Mouse (Mus musculus) hindbrain, embryonic 10.5 days (tissue): ENCODE measurements around the gene Atg2a. TPM values are rescaled to one million over a fixed set of nuclear protein-coding genes. Genes with fewer than 3 reads are reported as not detected.

Experiments used
- DNase-seq: peaks from one replicate; pipeline ENCODE4 v3.0.0-alpha.2; 2017; ENCODE audit warnings: low spot score
- H3K27ac ChIP-seq: fragments of 300-500 bp; sonication (generic); 2 replicates; pipeline ENCODE4 v1.5.1; 2016; ENCODE audit warnings: mild to moderate bottlenecking, moderate library complexity
- H3K27me3 ChIP-seq: fragments of 300-500 bp; sonication (generic); 2 replicates; pipeline ENCODE4 v1.6.1; 2016; ENCODE audit warnings: mild to moderate bottlenecking; ENCODE audit not compliant: poor library complexity, insufficient read depth, severe bottlenecking
- H3K36me3 ChIP-seq: fragments of 300-500 bp; sonication (generic); 2 replicates; pipeline ENCODE4 v1.6.1; 2016; ENCODE audit warnings: mild to moderate bottlenecking, moderate library complexity
- H3K4me1 ChIP-seq: fragments of 300-500 bp; sonication (generic); replicated peaks from 2 replicates; pipeline ENCODE4 v1.6.1; 2016; ENCODE audit warnings: mild to moderate bottlenecking
- H3K4me3 ChIP-seq: fragments of 300-500 bp; sonication (generic); 2 replicates; pipeline ENCODE4 v1.5.1; 2016; ENCODE audit warnings: mild to moderate bottlenecking, moderate library complexity
- H3K9me3 ChIP-seq: fragments of 300-500 bp; sonication (generic); 2 replicates; pipeline ENCODE4 v1.6.1; 2016; ENCODE audit warnings: mild to moderate bottlenecking, moderate library complexity
- WGBS: fragments of 180-500 bp; shearing (Covaris S2); methylation state at CpG from one replicate; pipeline ENCODE4 v1.1.7; 2016; 5-methylcytosine and 5-hydroxymethylcytosine counted together
- polyA plus RNA-seq: library from polyadenylated mRNA; unstranded; fragments of >200 nt; fragmentation: Nextera tagmentation; extraction: Ambion mirVana; gene quantifications from 2 replicates; pipeline ENCODE4 v1.2.1, GENCODE M21; 2016

Gene Atg2a
- polyA plus RNA-seq, 1 experiment from 2014 or later: 14.9 TPM

GRCm38 (mm10) chr19:6272053-6272452, 30.6 kb downstream of the Atg2a start:
- no peak overlapping the region for H3K4me3 ChIP-seq
- H3K27me3 ChIP-seq: peaks cover 3% of the 10 kb centered on the region; the same call in 1 of the 2 replicates
- WGBS: 70% methylated on average over 7 of the region's 7 CpGs
- H3K27ac ChIP-seq: no peak overlapping the region
- DNase-seq: no peak
- no peaks in the 10 kb centered on the region for H3K36me3 ChIP-seq
- H3K4me1 ChIP-seq: peaks cover 29% of the 10 kb centered on the region
- no peaks in the 10 kb centered on the region for H3K9me3 ChIP-seq

- peaks cover 35% of the 10 kb centered on the region for H3K4me1 ChIP-seq
- WGBS: 90% methylated on average over 4 of the region's 4 CpGs
- H3K27me3 ChIP-seq: peaks cover 2% of the 10 kb centered on the region; the same call in 1 of the 2 replicates
- H3K4me3 ChIP-seq: no peak overlapping the region
- DNase-seq: no peak
- H3K27ac ChIP-seq: no peak overlapping the region
- no peaks in the 10 kb centered on the region for H3K36me3 ChIP-seq
- no peaks in the 10 kb centered on the region for H3K9me3 ChIP-seq
These were observed 31.3 kb downstream of the Atg2a start for GRCm38 (mm10) chr19:6272738-6273137.

GRCm38 (mm10) chr19:6273592-6273991, 32.1 kb downstream of the Atg2a start:
- no peak for DNase-seq
- peaks cover 40% of the 10 kb centered on the region for H3K4me1 ChIP-seq
- no peaks in the 10 kb centered on the region; the same call in 1 of the 2 replicates for H3K27me3 ChIP-seq
- no peak overlapping the region for H3K4me3 ChIP-seq
- no peaks in the 10 kb centered on the region for H3K9me3 ChIP-seq
- WGBS: 89% methylated on average over 4 of the region's 4 CpGs
- H3K27ac ChIP-seq: no peak overlapping the region
- no peaks in the 10 kb centered on the region for H3K36me3 ChIP-seq

- Histone ChIP-seq H3K4me1 (peaks cover 45% of the 10 kb centered on the region), H3K27ac (no peak overlapping the region), H3K4me3 (no peak overlapping the region), H3K27me3 (no peaks in the 10 kb centered on the region; the same call in 1 of the 2 replicates), H3K36me3 (peaks cover under 1% of the 10 kb centered on the region), H3K9me3 (no peaks in the 10 kb centered on the region)
- no peak for DNase-seq
- WGBS: 92% methylated on average over 13 of the region's 13 CpGs
These were observed 32.6 kb downstream of the Atg2a start for GRCm38 (mm10) chr19:6273998-6274608.

- H3K9me3 ChIP-seq: no peaks in the 10 kb centered on the region
- peak overlapping the region; percentile 92 for H3K27ac ChIP-seq
- 9% methylated on average over 15 of the region's 15 CpGs for WGBS
- no peak for DNase-seq
- H3K27me3 ChIP-seq: no peaks in the 10 kb centered on the region; the same call in 1 of the 2 replicates
- peak overlapping the region; percentile 94 for H3K4me3 ChIP-seq
- peaks cover 18% of the 10 kb centered on the region for H3K36me3 ChIP-seq
- H3K4me1 ChIP-seq: peaks cover 59% of the 10 kb centered on the region
These were observed 34.4 kb downstream of the Atg2a start for GRCm38 (mm10) chr19:6275740-6276389.

- H3K4me1 ChIP-seq: peaks cover 56% of the 10 kb centered on the region
- H3K4me3 ChIP-seq: peak within 1 kb of the TSS; percentile 94
These were observed 35.3 kb downstream of the Atg2a start, which contains the start of gene Ehd1 for GRCm38 (mm10) chr19:6276426-6277421. Ehd1 (plus strand) TSS chr19:6276725.

GRCm38 (mm10) chr19:6277661-6278438, 36.4 kb downstream of the Atg2a start:
- Histone ChIP-seq H3K36me3 (peaks cover 38% of the 10 kb centered on the region), H3K27me3 (no peaks in the 10 kb centered on the region), H3K4me1 (peaks cover 56% of the 10 kb centered on the region), H3K4me3 (peak overlapping the region; percentile 94), H3K27ac (peak overlapping the region; percentile 92), H3K9me3 (no peaks in the 10 kb centered on the region)
- peak; percentile 34 for DNase-seq
- WGBS: 5% methylated on average over 10 of the region's 10 CpGs

More at GRCm38 (mm10) chr19:6276426-6277421, 35.3 kb downstream of the Atg2a start, which contains the start of gene Ehd1:
- Histone ChIP-seq H3K27ac (peak within 1 kb of the TSS; percentile 92), H3K9me3 (no peaks in the 10 kb centered on the region), H3K36me3 (peaks cover 27% of the 10 kb centered on the region), H3K27me3 (no peaks in the 10 kb centered on the region)
- WGBS: under 1% methylated on average over 106 of the region's 106 CpGs
- peak; percentile 98 for DNase-seq

- peaks cover 56% of the 10 kb centered on the region for H3K4me1 ChIP-seq
- H3K27me3 ChIP-seq: no peaks in the 10 kb centered on the region
- H3K27ac ChIP-seq: peak overlapping the region; percentile 92
- H3K9me3 ChIP-seq: no peaks in the 10 kb centered on the region
- H3K36me3 ChIP-seq: peaks cover 45% of the 10 kb centered on the region
- 46% methylated on average over 6 of the region's 6 CpGs for WGBS
- DNase-seq: no peak
- peak overlapping the region; percentile 94 for H3K4me3 ChIP-seq
These were observed 37.1 kb downstream of the Atg2a start for GRCm38 (mm10) chr19:6278439-6279073.

GRCm38 (mm10) chr19:6279481-6280144, 38.1 kb downstream of the Atg2a start:
- Histone ChIP-seq H3K27me3 (no peaks in the 10 kb centered on the region), H3K36me3 (peaks cover 55% of the 10 kb centered on the region), H3K4me1 (peaks cover 56% of the 10 kb centered on the region), H3K4me3 (peak overlapping the region; percentile 94), H3K9me3 (no peaks in the 10 kb centered on the region), H3K27ac (peak overlapping the region; percentile 92; the same call in 1 of the 2 replicates)
- WGBS: 92% methylated on average over 6 of the region's 6 CpGs
- no peak for DNase-seq

- no peaks in the 10 kb centered on the region for H3K9me3 ChIP-seq
- no peak for DNase-seq
- peak overlapping the region; percentile 23; the same call in 1 of the 2 replicates for H3K27ac ChIP-seq
- H3K4me1 ChIP-seq: peaks cover 49% of the 10 kb centered on the region
- peaks cover 65% of the 10 kb centered on the region for H3K36me3 ChIP-seq
- 88% methylated on average over 7 of the region's 7 CpGs for WGBS
- no peaks in the 10 kb centered on the region for H3K27me3 ChIP-seq
- H3K4me3 ChIP-seq: peak overlapping the region; percentile 6; the same call in 1 of the 2 replicates
These were observed 39.1 kb downstream of the Atg2a start for GRCm38 (mm10) chr19:6280554-6280953.
